Mouse (Mus musculus): Measurements from ENCODE around the gene Pmp22.

Pmp22 gene

DNA sequence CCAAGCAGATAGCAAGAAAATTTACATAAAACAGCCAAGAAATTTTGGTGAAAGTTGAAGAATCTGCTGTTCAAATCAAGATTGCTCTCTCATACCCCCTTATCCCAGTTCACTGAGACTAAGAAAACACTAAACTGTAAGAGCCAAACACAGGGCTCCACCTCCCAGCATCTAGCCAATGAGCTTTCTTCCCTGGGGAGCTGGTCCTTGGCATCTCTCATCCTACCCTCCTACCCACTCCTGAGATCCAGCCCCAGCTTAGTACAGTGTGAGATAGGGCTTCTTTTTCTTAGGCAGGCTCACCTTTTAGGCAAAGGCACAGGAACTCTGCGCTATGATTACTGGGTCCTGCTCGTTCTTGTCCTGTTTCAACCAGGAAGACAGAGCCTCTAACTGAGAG is 34.0 kb downstream of the Pmp22 start:
- no peak for DNase-seq (ENCODE audit: low read depth, low spot score)

GRCm38 (mm10) chr11:63163550-63163949 is 34.8 kb downstream of the Pmp22 start:
- DNase-seq (ENCODE audit: low read depth, low spot score) = no peak

- DNase-seq (ENCODE audit: low read depth, low spot score) = no peak
Measured at GRCm38 (mm10) chr11:63163986-63164682, 35.4 kb downstream of the Pmp22 start.

DNA sequence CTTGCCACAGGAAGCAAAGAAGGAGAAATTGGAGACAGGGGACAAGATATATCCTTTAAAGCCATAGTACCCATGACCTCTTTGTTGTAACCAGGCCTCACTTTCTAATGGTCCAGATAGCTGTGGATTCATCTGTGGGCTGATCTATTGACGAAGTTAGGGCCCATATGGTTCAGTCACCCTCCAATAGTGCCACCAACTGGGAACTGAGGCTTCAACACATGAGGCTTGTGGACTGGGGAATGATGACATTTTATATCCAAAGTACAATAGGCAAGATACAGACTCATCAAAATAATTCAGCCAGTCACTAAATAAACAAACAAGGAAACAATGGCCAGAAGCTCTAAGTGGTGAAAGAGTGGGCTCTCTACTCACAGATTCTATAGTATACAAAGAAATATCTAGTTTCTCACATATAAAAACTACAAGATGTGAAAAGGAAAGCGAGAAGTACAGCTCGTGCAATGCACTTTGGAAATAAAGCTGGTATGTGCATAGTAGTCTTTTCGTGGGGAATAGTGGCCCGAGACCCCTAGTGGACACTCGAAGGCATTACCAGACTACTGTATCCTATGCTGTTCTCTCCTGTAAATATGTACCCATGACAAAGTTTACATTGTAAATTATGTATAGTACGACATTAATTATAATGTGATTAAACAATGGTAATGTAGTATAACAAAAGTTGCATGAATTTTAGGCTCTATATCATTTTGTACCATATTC is 36.1 kb downstream of the Pmp22 start:
- no peak for DNase-seq (ENCODE audit: low read depth, low spot score)

DNA sequence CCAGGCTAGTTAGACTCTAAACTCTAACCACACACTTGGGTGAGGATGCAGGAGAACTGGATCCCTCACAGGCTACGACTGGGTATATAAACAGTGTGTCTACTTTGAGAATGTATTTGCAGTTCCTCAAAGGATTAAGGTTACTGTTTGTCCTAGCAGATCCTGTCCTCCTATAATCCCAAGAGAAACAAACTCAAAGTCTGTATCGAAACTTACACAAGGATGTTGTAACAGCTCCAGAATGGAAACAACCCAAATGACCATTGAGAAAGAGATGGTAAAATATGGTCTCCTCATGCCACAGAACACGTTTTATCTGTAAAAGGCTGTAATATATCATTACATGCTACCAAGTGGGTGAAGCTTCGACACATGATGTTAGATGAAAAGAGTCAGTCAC is 39.0 kb downstream of the Pmp22 start:
- no peak for DNase-seq (ENCODE audit: low read depth, low spot score)

DNA sequence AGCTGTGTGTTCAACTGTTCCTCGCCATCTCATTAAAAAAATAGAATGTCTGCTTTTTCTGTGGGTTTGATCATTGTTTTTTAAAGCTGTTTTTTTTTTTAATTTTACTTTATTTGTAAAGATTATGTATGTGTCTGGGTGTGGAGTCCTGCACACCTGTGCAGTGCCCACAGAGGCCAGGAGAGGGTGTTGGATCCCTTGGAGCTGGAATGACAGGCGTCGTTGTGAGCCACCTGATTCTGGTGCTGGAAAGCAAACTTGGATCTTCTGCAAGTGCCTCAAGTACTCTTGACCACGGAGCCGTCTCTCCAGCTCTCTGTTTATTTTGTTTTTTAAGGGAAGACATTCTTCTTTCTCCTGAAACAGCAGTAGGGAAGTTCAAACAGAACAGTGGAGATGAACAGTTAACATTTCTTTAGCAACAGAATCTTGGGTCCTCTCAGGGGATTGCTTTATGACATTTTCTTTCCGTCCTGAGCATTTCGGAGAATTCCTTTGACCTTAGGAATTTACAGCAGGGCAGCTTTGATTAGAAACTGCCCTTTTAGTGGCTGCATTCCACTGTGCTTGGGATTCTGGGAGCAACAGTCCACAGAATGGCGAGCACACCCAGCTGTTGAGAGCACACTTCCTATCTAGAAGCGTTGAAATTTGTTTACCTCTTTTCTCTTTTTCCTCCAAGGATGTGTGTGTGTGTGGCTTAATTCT is 39.9 kb downstream of the Pmp22 start:
- DNase-seq (ENCODE audit: low read depth, low spot score) = no peak

DNA sequence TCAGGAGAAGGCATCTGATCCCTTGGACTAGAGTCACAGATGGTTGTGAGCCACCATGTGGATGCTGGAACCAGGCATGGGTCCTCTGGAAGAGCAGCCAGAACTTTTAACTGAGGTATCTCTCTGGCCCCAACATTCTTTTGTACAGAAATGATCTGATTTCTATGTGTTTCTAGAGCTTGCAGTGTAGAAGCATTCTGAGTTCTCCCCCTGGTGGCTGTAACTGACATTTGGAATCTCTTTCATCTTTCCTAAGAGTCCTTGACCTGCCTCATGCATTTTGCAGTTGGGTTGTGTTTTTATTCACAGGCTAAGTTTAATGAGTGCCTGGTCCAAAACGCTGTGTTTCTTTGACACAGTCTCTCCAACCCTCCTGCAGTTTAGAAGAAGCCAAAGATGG is 43.2 kb downstream of the Pmp22 start:
- no peak for DNase-seq (ENCODE audit: low read depth, low spot score)

GRCm38 (mm10) chr11:63173604-63174003 is 44.8 kb downstream of the Pmp22 start:
- no peak for DNase-seq (ENCODE audit: low read depth, low spot score)

DNA sequence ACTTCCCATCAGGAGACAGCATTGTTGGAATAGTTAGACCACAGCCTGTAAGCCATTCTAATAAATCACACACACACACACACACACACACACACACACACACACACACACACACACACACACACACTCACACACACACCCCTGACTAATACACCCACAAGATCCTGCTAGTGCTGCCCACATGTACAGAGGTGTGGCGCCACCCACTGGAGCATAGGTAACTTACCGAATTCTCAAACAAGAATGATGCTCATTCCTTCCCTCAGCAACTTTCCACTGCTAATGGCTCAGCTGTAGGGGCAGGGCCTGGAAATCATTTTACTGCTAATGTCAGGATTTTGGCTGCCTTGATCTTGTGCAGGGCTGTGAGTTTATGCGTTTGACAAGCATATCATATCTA is 46.5 kb downstream of the Pmp22 start:
- DNase-seq (ENCODE audit: low read depth, low spot score) = no peak

DNA sequence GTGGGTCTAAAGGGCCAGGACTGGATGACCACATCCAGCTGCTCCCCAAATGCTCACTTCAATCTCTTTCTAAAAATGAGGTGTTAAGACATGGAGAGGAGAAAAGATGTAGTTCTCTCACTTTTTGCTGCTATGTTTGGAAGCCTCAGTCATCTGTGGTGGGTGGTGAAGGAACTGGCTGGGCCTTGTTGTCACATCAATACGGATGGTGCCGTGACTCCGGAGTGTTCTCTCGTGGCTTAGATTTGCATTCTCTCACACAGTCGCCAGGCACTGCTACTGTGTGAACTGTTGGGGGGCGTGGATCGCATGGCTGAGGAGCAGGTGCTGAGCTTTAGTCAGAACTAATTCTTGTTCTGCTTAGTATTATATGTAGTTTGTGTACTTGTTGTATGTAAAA is 47.6 kb downstream of the Pmp22 start:
- DNase-seq (ENCODE audit: low read depth, low spot score) = no peak

DNA sequence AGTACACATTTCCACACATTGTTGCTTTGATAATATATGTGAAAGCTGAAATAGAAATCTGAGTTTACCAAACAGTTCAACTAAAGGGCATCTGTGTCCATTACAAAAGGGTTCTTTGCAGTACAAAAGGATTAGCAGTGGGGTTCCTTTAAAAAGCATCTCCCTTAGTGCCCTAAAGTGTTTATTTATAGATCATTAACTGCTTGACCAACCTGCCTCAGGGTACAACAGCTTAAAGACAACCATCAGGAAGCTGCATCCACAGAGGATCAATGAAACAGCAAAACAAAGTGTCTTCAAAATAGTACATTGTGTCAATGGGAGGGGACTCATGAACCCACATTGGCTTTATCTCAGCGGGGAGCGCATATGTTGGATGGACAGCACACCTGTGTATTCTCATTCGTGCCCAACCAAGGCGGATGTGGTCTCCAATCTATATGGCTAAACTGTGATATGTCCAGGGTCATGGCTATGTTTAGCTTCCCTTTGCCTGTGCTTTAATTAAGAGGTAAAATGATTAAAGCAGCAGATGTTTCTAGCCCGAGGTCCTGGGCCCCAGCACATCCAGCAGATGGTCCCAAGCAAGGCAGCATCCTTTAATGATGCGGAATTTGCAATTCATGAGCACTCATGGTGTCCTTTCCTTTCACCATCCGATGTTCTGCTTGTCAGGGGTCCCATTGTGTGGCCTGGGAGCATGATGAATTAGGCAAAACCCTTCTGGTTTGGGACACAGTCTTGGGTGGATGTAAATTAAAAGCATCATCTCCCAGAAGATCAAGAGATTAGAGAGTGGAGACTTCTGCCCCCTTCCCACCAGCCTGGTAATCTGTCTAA is 51.7 kb downstream of the Pmp22 start:
- no peak for DNase-seq (ENCODE audit: low read depth, low spot score)

DNA sequence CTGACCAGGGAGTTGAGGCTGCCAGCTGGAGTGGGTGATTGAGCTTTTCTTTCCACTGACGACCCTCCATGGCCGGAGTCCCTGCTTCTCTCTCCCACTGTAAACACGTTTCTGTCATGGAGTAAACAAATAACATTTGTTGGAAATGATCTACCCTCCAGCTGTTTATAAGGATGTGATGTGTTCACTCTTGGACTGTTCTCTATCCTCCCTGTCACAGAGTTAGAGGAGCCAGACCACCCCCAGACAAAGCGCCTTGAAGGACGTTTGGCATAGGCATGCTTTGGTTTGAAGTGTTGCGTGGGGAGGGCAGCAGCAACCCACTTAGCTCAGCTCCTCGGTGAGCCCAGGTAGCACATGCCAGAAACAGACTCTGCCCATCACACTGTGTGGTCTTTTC is 60.0 kb downstream of the Pmp22 start:
- DNase-seq (ENCODE audit: low read depth, low spot score) = no peak

DNA sequence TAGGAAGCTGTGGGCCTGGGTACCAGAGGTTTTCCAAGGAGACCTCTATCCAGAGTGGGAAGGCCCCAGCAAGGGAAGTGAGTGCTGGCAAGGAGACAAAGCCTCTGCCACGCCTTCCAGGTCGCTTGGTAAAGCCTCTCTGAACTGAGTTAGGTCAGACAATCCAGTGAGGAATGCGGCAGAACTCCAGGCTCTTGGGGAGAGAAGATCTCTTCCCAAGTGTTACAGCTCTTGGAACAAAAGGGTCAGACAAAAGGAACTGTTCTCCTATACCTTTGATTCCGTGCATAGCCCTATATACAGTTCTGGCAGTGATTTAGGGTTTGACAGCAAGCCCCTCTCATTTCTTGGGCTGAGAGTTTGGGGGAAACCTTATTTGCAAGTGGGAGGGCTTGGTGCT is 69.3 kb downstream of the Pmp22 start:
- DNase-seq (ENCODE audit: low read depth, low spot score) = no peak

- no peak for DNase-seq (ENCODE audit: low read depth, low spot score)
Measured at GRCm38 (mm10) chr11:63201989-63202535, 73.3 kb downstream of the Pmp22 start.

Data from CD4-positive helper T cell, adult 2 months (primary cell).